Mouse (Mus musculus) frontal cortex, postnatal 10 days (tissue): Measurements from ENCODE around the gene Gm28048.
A peak's percentile ranks its signal among the peaks of the same experiment; 100 is the strongest.

Experiments
- DNase-seq, 2 experiments: peaks; one replicate each; pipeline ENCODE4 v3.0.0; 2022; ENCODE audit warnings: low spot score in 2 of 2, mixed read lengths in 1 of 2

Gene Gm28048

DNA sequence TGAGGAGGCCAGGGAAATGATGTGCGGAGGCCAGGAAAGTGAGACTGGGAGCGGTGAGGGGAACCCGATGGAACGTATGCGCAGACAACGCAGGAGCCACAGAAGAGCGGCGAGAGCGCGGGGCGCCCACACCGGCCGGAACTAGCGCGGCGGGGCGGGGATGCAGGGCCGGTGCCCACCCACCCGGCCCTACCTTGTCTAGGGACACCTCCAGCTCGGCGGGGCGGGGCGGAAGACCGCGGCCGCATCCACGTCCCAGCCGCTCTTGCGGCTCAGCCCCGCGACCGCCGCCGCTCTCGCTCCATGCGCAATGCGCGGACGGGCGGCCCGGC, 122.6 kb downstream of the Gm28048 start:
- no peak for DNase-seq

GRCm38 (mm10) chr11:22858441-22859300, 123.2 kb downstream of the Gm28048 start:
- peak in 1 of 2 experiments; percentile 19 for DNase-seq

DNA sequence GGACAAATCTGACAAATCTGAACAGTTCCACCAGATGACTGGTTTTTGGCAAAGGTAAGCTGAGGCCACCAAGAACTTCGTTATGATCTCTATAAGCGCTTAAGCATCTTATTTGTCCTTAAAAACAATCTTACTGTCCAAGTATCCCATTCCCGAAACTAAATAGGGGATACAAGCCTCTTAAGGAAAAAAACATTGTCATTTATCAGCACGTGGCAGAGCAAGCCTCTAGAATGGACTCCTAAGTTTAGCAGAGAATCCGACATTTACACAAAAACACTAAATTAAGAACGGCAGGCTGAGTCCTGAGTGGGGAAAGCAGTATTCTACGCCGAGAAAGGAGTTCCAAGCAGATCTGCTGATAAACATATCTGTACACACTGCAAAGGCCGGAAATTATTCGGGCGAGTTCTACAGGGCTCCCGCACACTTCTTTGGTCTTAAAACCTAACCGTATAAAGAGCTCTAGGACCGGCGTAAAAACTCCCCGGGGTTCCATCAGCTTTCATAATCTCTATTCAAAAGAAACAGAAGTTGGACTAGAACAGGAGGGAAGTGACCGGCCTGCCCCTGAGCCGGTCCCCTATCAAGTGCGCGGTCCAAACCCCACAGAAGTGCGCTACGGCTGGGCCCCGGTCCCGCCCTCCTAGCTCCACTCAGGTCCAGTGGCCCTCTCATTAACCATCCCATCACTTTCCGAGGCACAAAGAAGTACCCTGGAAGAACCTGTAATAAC, 124.0 kb downstream of the Gm28048 start:
- no peak for DNase-seq

DNA sequence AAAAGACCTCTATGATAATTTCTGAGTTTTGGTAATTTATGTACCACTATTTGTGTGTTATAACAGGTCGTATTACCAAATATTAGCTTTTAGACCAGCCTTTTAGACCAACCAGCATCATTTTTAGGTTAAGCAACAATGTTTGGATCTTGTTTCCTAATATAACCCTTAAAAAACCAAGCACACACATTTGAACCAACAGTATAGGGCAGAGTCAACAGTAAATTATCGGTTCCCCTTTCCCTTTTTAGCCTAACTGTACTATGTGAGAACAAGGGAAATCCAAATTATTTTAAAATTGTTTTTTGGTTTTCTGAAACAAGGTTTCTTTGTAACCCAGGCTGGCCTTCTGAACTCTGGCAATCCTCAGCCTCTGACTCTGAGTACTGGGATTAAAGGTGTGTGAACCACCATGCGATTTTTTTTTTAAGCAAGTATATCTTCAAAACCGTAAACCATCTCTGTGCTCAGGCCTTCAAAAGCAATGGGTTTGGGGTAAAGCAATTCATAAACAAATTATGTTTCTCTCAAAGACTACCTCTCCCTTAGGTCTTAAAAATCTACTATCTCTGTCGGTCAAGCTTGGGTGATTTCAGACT, 124.7 kb downstream of the Gm28048 start:
- no peak for DNase-seq

GRCm38 (mm10) chr11:22856371-22856965, 125.4 kb downstream of the Gm28048 start:
- DNase-seq = no peak

GRCm38 (mm10) chr11:22854571-22854970, 127.3 kb downstream of the Gm28048 start:
- DNase-seq = no peak

DNA sequence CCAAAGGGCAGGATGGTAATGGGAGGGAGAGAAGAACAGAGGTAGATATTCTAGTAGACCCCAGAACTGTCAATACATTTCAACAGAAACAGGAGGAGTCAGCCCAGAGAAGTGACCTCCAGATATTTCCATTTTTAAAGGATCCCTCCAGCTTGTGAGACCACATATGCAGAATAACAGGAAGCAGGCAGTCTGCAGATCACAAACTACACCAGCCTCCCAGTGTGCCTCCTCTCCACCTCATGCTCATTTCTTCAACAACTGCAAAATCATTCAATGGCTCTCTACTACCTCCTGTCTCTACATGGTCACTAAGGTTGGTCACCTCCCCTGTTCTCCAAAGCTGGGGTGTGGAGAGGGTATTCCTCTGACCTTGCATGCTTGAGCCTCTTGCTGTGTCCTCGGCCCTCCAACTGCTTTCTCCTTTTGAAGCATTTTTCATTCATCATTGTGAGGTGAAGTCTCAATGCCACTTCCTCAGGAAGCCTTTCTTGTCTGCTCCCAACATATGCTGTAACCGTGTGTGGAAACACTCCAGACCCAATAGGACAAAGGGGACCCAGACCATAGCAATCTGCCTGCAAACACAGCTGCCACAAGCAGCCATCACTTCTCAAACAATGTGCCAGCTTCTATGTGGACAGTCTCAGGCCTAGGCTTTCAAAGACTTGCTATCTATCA, 128.3 kb downstream of the Gm28048 start:
- no peak for DNase-seq

- no peak for DNase-seq
Observed at GRCm38 (mm10) chr11:22852510-22852909, 129.4 kb downstream of the Gm28048 start.

- DNase-seq = no peak
Observed at GRCm38 (mm10) chr11:22851416-22851815, 130.5 kb downstream of the Gm28048 start.

DNA sequence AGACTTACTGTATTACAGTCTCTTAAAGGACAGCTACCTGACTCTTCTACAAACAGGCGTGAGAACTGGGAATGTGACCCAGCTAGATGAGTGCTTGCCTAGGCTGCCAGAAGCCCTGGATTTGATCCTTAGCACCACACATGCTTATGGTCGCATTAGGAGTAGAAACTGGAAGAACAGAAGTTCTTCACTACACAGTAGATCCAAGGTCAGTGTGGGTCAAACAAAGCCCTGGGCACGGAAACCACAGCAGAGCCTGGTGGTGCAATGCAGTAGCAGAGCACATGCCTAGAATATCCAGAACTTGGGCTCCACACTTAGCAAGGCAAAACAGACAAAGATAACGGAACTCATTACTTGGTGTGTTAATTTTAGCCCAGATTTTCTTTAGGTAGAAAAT, 131.8 kb downstream of the Gm28048 start:
- no peak for DNase-seq

DNA sequence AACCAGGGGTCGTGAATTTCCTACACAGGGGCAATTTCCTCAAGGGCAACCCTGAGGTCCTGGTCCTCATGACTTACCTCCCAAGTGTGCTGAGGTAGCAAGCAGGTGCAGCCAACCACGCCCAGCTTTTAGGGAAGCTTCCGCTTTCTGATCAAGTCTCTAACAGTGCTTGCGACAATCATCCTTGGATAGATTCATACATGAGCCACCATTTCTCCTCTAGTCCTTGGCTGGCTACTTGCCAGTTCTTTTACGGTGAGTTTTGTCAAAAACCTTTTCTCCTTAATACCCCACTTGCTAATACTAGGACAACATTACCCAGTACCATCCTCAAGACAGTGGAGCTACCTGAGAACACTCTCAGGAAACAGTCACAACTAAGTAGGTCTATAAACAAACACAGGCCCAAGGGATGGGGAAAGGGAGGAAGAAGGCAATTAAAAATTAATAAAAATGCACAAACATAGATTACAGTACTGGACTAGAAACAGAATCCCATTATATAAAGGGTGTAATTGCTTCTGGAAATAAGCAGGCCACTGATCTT, 133.2 kb downstream of the Gm28048 start:
- DNase-seq = no peak

- DNase-seq = no peak
Observed at GRCm38 (mm10) chr11:22847732-22848648, 133.9 kb downstream of the Gm28048 start.

GRCm38 (mm10) chr11:22846960-22847731, 134.7 kb downstream of the Gm28048 start:
- DNase-seq = no peak

DNA sequence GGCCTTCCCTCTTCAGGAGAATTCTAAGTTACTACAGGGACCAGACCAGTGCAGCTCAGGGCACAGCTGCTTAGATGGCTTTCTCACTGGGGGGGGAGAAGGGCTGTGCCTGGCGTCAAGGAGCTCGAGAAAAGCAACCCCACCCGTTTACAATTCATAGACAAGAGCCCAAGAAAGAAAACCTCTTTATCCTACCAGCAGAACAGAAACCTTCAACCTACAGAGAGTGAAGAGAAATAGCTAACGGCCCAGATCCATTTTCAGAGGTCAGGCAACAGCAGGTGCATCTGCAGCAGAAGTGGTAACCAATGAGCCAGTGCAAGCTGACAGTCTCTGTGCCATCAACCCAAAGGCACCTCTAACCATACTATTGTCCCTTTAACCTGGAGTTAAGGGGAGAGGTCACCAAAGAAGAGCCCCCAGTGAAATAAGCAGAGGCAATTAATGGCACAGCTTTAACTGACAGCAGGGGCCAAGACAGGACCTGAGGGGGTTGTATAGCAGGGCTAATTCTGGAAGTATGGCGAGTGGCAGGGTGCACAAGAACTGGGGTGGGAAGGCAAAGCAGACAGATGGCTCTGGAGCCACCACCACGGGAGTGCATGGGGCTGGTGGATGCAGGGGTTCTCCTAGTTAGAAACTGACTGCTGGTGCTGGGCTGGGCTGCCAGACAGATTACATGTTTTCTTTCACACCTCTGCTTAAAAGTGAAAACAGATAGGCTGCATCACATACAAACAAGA, 135.6 kb downstream of the Gm28048 start:
- DNase-seq = no peak

DNA sequence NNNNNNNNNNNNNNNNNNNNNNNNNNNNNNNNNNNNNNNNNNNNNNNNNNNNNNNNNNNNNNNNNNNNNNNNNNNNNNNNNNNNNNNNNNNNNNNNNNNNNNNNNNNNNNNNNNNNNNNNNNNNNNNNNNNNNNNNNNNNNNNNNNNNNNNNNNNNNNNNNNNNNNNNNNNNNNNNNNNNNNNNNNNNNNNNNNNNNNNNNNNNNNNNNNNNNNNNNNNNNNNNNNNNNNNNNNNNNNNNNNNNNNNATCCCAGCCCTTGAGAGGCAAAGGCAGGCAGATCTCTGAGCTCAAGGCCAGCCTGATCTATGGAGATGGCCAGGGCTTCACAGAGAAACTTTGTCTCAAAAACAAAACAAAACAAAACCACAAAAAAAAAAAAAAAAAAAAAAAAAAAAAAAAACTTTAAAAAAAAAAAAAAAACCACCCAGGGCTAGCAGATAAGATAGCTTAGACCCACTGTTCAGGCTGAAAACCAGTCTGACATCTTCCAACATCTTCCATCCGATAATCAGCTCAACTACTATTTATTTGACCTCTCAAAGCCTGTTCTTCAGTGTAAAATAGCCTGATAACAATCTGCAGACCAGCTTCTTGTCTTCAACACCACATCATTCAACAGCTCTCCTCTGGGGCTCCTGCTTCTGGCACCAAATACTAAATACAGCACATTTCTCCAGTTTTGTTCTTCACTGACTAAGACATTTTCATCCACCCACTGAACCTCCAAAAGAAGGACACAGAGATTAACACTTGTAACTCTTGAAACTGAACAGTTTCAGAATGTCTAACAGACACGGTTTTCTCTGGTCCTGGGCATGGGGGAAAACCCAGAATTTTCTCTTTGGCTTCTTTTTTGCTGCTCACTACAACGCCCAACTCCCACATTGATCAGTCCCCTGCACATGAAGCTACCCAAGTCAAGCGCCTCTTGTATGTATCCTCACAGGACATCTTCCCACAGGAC, 136.9 kb downstream of the Gm28048 start:
- no peak for DNase-seq

DNA sequence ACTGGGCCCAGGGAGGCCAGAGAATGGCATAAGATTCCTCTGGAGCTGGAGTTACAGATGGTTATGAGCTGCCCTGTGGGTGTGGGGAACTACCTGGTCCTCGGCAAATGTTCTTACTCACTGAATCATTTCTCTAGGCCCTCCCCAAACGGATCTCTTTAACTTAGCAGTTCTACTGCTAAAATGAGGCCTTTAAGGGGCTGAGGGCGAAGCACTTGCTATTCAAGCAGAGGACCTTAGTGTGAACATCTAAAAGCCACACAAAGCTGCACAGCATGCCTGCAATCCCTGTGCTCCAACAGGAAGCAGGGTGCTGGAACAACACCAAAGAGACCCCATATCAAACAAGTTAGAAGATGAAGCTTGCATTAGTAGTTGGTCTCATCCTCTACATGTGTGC, 142.4 kb downstream of the Gm28048 start:
- no peak for DNase-seq

- DNase-seq = no peak
Observed at GRCm38 (mm10) chr11:22838361-22838760, 143.5 kb downstream of the Gm28048 start.

GRCm38 (mm10) chr11:22836269-22836668, 145.6 kb downstream of the Gm28048 start:
- no peak for DNase-seq
